Mouse (Mus musculus) ZHBTc4 (cell line): ENCODE results near the gene Taf1b.
"Not testable (repeated sequence)": the region's sequence is repeated elsewhere in the genome, so short reads cannot be mapped to it uniquely, and the experiment has no call there.

Source experiments
- DNase-seq: peaks from one replicate; pipeline ENCODE4 v3.0.0-alpha.2; 2011; ENCODE audit warnings: low read depth, low spot score

Taf1b gene

GRCm38 (mm10) chr12:24498150-24498840 is at the start of gene Taf1b:
TSS of gene Taf1b (plus strand) at chr12:24498359.
- peak; percentile 95 for DNase-seq

- no peak for DNase-seq
Measured at GRCm38 (mm10) chr12:24460406-24460805, 37.8 kb upstream of the Taf1b start.

- peak; percentile 21 for DNase-seq
Measured at GRCm38 (mm10) chr12:24462121-24462520, 36.0 kb upstream of the Taf1b start.

- DNase-seq: not testable (repeated sequence)
Measured at GRCm38 (mm10) chr12:24463490-24463889, 34.7 kb upstream of the Taf1b start.

GRCm38 (mm10) chr12:24468966-24469365 is 29.2 kb upstream of the Taf1b start:
- DNase-seq: no peak

GRCm38 (mm10) chr12:24470943-24471342 is 27.2 kb upstream of the Taf1b start:
- DNase-seq: peak; percentile 69

GRCm38 (mm10) chr12:24473221-24473620 is 24.9 kb upstream of the Taf1b start:
- DNase-seq: no peak

DNA sequence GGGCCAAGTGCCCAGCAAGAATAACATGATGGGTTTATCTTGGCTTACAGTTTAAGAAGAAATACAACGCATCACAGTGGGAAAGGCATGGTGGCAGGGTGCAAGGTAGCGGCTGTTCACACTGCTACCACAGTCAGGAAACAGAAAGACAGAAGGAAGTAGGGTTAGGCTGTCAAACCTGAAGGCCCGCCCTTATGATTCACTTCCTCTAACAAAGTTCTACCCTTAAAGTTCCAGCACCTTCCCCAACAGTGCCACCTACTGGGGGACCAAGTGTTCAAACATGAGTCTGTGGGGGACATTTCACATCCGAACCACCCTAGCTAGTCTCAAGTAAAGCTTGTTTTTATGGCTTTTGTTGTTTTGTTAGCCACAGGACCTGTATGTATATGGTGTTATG is 13.2 kb upstream of the Taf1b start:
- DNase-seq: peak; percentile 23

DNA sequence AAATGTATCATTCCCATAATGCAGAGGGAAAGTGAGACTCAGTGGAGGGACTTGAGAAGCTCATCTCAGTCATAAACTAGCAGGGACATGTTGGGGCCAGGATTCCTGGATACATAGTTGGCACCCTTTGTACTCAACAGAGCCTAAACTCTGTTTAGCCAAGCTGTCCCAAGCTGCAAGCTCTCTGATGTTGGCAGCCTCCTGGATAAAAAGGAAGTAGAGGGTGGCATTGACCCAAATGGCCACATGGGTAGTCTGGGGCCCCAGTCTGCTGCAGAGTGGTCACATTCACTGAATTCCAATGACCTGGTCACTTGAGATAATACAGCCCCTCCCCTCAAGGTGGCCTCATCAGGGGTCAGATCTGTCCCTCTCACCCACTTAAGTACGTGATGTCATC is 11.3 kb upstream of the Taf1b start:
- DNase-seq: no peak

DNA sequence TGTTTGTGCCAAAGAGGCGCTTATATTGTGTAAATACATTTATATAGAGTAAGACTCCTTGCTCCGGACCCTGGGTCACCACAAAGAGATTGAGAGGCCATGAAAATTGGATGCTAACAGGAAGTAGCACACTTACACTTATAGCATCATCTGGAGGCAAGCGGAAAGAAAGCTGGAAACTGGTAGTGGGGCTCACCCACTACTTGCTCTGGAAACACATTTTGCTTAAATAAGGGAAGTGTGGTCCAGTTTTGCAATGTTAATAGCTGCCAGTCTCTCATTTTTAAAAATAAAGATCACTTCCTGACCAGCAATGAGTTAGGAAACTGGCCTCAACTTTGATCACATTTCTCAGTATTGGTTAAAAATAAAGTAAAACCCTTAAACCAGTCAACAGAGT is 5.7 kb upstream of the Taf1b start:
- not testable (repeated sequence) for DNase-seq

- no peak for DNase-seq
Measured at GRCm38 (mm10) chr12:24493011-24493410, 5.1 kb upstream of the Taf1b start.

- no peak for DNase-seq
Measured at GRCm38 (mm10) chr12:24493412-24493811, 4.7 kb upstream of the Taf1b start.

GRCm38 (mm10) chr12:24494791-24495190 is 3.4 kb upstream of the Taf1b start:
- not testable (repeated sequence) for DNase-seq

DNA sequence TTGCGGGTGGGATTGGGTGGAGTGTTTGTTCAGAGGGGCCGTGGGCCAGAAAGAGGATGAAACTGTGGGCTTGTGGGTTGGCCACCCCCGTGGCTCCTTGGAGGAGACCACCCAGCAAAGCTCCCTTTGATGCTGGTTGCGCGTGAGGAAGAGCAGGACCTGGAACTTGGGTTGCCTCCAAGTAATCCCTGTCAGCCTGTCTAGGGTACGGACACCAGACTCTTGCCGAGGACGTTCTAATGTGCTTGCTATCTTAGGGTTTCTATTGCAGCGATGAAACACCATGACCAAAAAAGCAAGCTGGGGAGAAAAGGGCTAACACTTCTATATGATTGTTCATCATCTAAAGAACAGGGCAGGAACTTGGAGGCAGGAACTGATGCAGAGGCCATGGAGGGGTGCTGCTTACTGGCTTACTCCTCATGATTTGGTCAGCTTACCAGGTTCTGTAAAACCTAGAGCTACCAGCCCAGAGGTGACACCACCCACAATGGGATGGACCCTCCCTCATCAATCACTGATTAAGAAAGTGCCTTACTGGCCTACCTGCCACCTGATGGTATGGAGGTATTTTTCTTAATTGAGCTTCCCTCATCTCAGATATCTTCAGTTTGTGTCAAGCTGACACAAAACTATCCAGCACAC is 804 bp downstream of the Taf1b start:
- not testable (repeated sequence) for DNase-seq

- no peak for DNase-seq
Measured at GRCm38 (mm10) chr12:24517118-24517517, 19.0 kb downstream of the Taf1b start.

DNA sequence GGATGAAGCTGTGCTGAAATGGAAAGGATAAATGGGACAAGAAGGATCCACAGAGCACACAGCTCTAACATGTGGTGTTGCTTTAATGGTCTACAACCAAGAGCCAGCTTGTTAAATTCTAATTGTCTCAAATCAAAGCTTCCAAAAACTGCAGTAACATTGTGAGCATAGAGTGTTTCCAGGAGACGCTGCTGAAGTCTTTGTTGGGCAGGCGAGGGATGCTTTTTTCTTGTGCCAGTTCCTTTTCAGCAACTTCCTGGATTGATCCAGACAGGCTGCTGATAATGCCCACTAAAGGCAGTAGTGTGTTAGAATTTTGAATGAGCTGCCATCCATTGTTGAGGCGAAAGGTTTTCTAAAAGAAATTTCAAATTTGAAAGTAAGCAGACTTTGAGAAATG is 22.9 kb downstream of the Taf1b start:
- DNase-seq: no peak

DNA sequence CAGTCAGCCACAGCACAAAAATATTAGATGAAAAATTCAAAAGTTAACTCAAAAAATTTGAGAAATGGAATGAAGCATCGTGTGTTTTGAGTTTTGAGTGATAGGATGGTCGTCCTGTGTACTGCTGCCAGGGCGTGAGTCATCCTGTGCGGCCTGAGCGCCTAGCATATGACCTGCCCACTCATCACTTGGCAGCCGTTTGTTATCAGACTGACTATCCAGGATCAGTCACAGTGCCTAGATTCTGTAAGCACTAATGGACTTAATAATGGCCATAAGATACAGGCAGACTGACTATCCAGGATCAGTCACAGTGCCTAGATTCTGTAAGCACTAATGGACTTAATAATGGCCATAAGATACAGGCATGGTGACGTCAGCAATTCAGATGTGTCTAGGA is 26.9 kb downstream of the Taf1b start:
- DNase-seq: not testable (repeated sequence)

- DNase-seq: no peak
Measured at GRCm38 (mm10) chr12:24536390-24536789, 38.2 kb downstream of the Taf1b start.

DNA sequence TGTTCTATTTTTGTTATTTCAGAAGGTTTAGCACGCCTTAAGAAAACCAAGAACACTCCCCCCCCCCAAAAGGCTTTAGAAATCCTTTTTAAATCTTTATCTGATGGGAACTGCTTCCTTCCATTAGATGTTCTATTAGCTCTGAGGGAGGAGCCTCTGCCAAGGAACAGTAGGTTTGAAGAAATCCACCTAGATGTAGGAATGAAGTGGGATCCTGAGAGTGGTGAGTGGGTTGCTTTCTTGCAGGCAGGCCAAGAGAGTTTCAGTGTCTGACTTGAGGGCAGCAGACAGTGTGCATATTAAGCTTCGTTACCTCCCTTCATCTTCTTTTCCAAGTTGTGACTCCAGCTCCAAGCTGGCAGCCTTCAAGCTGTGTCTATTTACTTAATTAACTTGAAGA is 39.0 kb downstream of the Taf1b start:
- no peak for DNase-seq

GRCm38 (mm10) chr12:24537965-24538364 is 39.8 kb downstream of the Taf1b start:
- DNase-seq: no peak

- peak; percentile 53 for DNase-seq
Measured at GRCm38 (mm10) chr12:24541426-24542154, 43.4 kb downstream of the Taf1b start.

DNA sequence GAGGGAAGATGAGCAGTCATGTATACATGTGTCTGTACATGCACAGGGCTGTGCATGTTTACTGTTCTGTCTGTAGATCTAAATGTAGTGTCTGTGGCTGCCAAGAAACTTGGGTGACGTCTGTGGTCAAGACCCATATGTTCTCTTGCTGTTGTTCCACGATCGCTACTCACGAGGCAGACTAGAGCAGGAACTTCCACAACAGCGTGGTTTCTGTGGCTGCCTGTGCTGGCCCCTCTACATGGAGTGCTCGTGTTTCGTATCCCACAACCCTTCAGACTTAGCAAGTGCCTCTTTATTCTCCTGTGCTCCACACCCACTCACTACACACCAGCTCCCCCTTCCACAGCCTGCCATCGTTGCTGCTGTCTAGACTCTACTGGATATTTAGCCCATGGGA is 49.5 kb downstream of the Taf1b start:
- no peak for DNase-seq

- DNase-seq: no peak
Measured at GRCm38 (mm10) chr12:24548885-24549284, 50.7 kb downstream of the Taf1b start.
